Mouse (Mus musculus) testis, adult 2 months (tissue): Measurements from ENCODE around the gene Dhrs9. TPM values are rescaled to one million over a fixed set of nuclear protein-coding genes. Genes with fewer than 3 reads are reported as not detected.
"Not testable (repeated sequence)": the region's sequence is repeated elsewhere in the genome, so short reads cannot be mapped to it uniquely, and the experiment has no call there.

ENCODE experiments used
- H3K27ac ChIP-seq: fragments of 200-500 bp; 2 replicates; pipeline ENCODE4 v1.5.1; 2012; ENCODE audit warnings: low read depth, low read length; ENCODE audit not compliant: control insufficient read depth, insufficient read depth
- H3K27me3 ChIP-seq: fragments of 200-500 bp; 2 replicates; pipeline ENCODE4 v1.6.1; 2012; ENCODE audit warnings: mild to moderate bottlenecking, low read length, moderate library complexity; ENCODE audit not compliant: control insufficient read depth, insufficient read depth
- H3K36me3 ChIP-seq: fragments of 200-500 bp; 2 replicates; pipeline ENCODE4 v1.6.1; 2012; ENCODE audit warnings: mild to moderate bottlenecking, low read length; ENCODE audit not compliant: control insufficient read depth, insufficient read depth
- H3K4me1 ChIP-seq: fragments of 200-500 bp; 2 replicates; pipeline ENCODE4 v1.6.1; 2012; ENCODE audit warnings: low read length; ENCODE audit not compliant: control insufficient read depth, insufficient read depth
- H3K4me3 ChIP-seq: fragments of 200-500 bp; 2 replicates; pipeline ENCODE4 v1.5.1; 2012; ENCODE audit warnings: low read depth, mild to moderate bottlenecking, low read length, moderate library complexity, mixed read lengths; ENCODE audit not compliant: control insufficient read depth
- CTCF ChIP-seq: fragments of 200-500 bp; IDR thresholded peaks from 2 replicates; pipeline ENCODE4 v1.5.1; 2012; ENCODE audit warnings: low read depth, mild to moderate bottlenecking, inconsistent platforms, low read length, moderate library complexity; ENCODE audit not compliant: control insufficient read depth, insufficient read depth, insufficient replicate concordance
- POLR2A ChIP-seq: fragments of 200-500 bp; IDR thresholded peaks from 2 replicates; pipeline ENCODE4 v1.6.1; 2012; ENCODE audit warnings: low read depth, mild to moderate bottlenecking, inconsistent platforms, low read length, moderate library complexity; ENCODE audit not compliant: control insufficient read depth
- polyA plus RNA-seq: library from polyadenylated mRNA; depleted of rRNA; stranded (reverse); fragments of >200 nt; gene quantifications from 2 replicates; pipeline ENCODE4 v1.2.3, GENCODE M21; 2012; rRNA removed

Dhrs9 gene
- polyA plus RNA-seq: not detected in 2 replicates

- Histone ChIP-seq H3K4me1 (no peaks in the 10 kb centered on the region), H3K27ac (no peak within 1 kb of the TSS), H3K4me3 (no peak within 1 kb of the TSS), H3K36me3 (no peaks in the 10 kb centered on the region), H3K27me3 (no peaks in the 10 kb centered on the region)
- no peak for TF ChIP-seq CTCF
- no peak for TF ChIP-seq POLR2A
These were observed at the start of gene Dhrs9 for GRCm38 (mm10) chr2:69380281-69380680. Gene Dhrs9 (plus strand): TSS chr2:69380445.

DNA sequence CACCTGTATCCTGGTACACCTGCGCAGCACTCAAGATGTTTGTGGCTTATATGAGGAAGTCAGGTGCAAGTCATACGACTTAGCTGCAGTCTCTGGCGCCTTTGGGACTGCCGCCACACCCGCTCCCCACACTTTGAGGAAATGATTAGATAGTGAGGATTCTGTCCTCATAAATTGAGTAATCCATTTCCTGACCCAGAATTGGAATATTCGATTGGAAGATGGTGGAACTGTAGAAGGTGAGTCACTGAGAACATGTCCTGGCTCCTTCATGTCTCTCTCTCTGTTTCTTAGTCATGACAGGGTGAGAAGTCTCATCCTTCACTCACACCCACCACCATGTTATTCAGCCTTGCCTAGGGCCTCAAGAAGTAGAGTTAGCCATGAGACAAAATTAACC, 48.7 kb upstream of the Dhrs9 start:
- not testable (repeated sequence) for H3K27me3 ChIP-seq, H3K36me3 ChIP-seq, H3K4me1 ChIP-seq, H3K27ac ChIP-seq, H3K4me3 ChIP-seq

DNA sequence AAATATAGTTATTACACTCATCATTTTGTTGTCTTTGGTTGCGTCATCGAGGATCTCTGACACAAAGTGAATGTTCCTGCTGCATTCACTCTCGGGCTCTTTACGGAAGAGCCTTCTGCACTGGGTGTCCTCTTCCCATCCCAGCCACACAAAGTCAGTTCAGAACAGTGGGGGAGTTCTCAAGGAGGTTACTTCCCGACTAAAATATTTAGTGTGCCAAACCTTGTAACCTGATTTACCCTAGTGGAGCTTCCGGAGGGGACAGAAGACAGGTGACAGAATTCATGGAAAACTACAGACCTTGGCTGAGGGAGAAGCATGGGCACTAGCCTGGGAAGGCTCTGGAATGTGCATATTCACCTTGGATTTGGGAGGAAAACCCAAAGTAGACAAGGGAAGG, 38.7 kb upstream of the Dhrs9 start:
- Histone ChIP-seq H3K36me3 (no peaks in the 10 kb centered on the region), H3K4me1 (no peaks in the 10 kb centered on the region), H3K4me3 (no peak overlapping the region), H3K27me3 (no peaks in the 10 kb centered on the region), H3K27ac (no peak overlapping the region)
- TF ChIP-seq CTCF (no peak), POLR2A (no peak)

DNA sequence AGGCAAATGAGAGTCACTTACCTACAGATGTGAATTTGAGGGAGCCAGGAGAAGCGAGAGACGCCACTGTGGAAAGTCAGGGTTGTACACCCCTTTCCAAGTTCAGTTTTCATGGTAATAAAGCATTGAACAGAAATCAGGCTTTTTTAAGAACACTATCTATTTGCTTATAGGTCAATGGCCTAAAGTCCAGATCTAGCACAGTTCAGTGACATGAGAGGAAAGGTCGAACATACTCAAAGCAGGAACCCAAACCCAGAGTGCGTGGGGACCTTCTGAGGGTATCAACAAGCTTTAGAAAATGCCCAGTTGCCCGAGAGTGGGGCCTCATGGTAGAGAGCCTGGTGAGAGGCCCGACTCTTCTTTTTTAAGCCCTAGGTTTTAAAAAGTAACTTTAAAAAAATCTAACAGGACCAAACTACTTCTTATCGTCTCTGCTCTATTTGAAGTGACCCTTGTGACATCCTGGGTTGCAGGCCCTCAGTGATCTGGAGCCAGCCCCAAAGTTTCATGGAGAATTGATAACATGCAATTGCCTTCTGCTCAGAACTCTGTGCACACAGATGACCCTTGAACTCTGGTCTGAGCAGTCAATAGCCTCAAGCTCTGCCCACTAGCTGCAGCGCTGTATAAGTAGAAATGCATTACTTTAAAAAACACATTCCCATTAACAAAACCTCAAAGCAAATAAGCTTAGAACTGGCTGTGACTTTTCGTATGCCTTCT, 37.6 kb upstream of the Dhrs9 start, which contains the start of gene Abcb11:
Abcb11 (minus strand) TSS at position 121 of the 726 bp plus-strand sequence.
- Histone ChIP-seq H3K27me3 (no peaks in the 10 kb centered on the region), H3K27ac (no peak within 1 kb of the TSS), H3K4me3 (no peak within 1 kb of the TSS), H3K36me3 (no peaks in the 10 kb centered on the region), H3K4me1 (no peaks in the 10 kb centered on the region)
- no peak for TF ChIP-seq CTCF
- TF ChIP-seq POLR2A: no peak

- not testable (repeated sequence) for H3K4me1 ChIP-seq, H3K4me3 ChIP-seq, H3K27me3 ChIP-seq, H3K27ac ChIP-seq, H3K36me3 ChIP-seq
These were observed 24.8 kb upstream of the Dhrs9 start for GRCm38 (mm10) chr2:69355402-69355801.

DNA sequence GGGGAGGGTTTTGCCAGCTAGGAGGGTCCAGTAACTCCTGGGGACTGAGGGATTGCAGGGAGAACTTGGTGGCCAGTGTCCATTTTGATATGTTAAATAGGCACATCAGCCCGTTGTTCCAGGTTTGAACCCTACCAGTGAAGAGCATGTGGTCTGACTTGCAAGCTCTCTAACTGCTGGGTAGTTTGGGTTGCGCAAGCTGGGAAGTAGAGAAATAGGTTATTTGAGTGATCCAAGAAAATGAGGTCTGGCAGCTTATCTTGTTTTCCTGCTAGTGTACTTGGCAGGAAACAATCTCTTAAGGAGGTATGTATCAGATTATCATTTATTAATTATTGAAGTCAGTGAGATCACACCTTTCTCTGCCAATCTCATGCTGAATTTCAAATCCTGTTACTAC, 15.4 kb upstream of the Dhrs9 start:
- Histone ChIP-seq H3K36me3 (no peaks in the 10 kb centered on the region), H3K4me3 (no peak overlapping the region), H3K27me3 (no peaks in the 10 kb centered on the region), H3K27ac (no peak overlapping the region), H3K4me1 (no peaks in the 10 kb centered on the region)
- TF ChIP-seq CTCF (no peak), POLR2A (no peak)

GRCm38 (mm10) chr2:69365275-69365674, 15.0 kb upstream of the Dhrs9 start:
- Histone ChIP-seq H3K27ac (no peak overlapping the region), H3K4me1 (no peaks in the 10 kb centered on the region), H3K36me3 (no peaks in the 10 kb centered on the region), H3K4me3 (no peak overlapping the region), H3K27me3 (no peaks in the 10 kb centered on the region)
- TF ChIP-seq POLR2A (no peak), CTCF (no peak)

- H3K36me3 ChIP-seq: no peaks in the 10 kb centered on the region
- H3K4me3 ChIP-seq: no peak overlapping the region
- no peak overlapping the region for H3K27ac ChIP-seq
- H3K4me1 ChIP-seq: no peaks in the 10 kb centered on the region
- H3K27me3 ChIP-seq: no peaks in the 10 kb centered on the region
- TF ChIP-seq POLR2A: no peak
- no peak for TF ChIP-seq CTCF
These were observed 3.5 kb upstream of the Dhrs9 start for GRCm38 (mm10) chr2:69376780-69377179.
